Mouse (Mus musculus): ENCODE measurements around the gene Sirt2. TPM values are rescaled to one million over a fixed set of nuclear protein-coding genes. Genes with fewer than 3 reads are reported as not detected.

Gene Sirt2
- total RNA-seq, 2 experiments from 2014 or later, result 156 to 162 TPM

GRCm38 (mm10) chr7:28767462-28767965 lies 979 bp downstream of the Sirt2 start, which contains the start of gene Nfkbib:
Gene Nfkbib, minus strand, starts transcription at chr7:28767512.
- DNase-seq, result no peak

GRCm38 (mm10) chr7:28769414-28769958 lies 3.0 kb downstream of the Sirt2 start:
- DNase-seq, result no peak

- DNase-seq, result no peak
These were observed 3.8 kb downstream of the Sirt2 start for GRCm38 (mm10) chr7:28770309-28770708.

- no peak for DNase-seq
These were observed 5.3 kb downstream of the Sirt2 start for GRCm38 (mm10) chr7:28771867-28772266.

- DNase-seq, result no peak
These were observed 6.6 kb downstream of the Sirt2 start for GRCm38 (mm10) chr7:28773163-28773562.

- peak; percentile 42 to 64 for DNase-seq
These were observed 7.6 kb downstream of the Sirt2 start for GRCm38 (mm10) chr7:28774164-28774563.

- no peak for DNase-seq
These were observed 8.6 kb downstream of the Sirt2 start for GRCm38 (mm10) chr7:28775129-28775528.

GRCm38 (mm10) chr7:28778825-28779224 lies 12.3 kb downstream of the Sirt2 start:
- no peak for DNase-seq

- DNase-seq, result peak; percentile 82 to 87
These were observed 13.6 kb downstream of the Sirt2 start for GRCm38 (mm10) chr7:28780067-28780658.

GRCm38 (mm10) chr7:28780857-28781256 lies 14.3 kb downstream of the Sirt2 start:
- DNase-seq, result no peak

GRCm38 (mm10) chr7:28781261-28781663 lies 14.7 kb downstream of the Sirt2 start:
- DNase-seq, result no peak

GRCm38 (mm10) chr7:28785161-28785560 lies 18.6 kb downstream of the Sirt2 start:
- no peak for DNase-seq

- DNase-seq, result no peak
These were observed 21.3 kb downstream of the Sirt2 start for GRCm38 (mm10) chr7:28787884-28788283.

GRCm38 (mm10) chr7:28788307-28789195 lies 22.0 kb downstream of the Sirt2 start, which contains the start of gene Rinl:
Gene Rinl, plus strand, starts transcription at chr7:28788969.
- DNase-seq, result no peak

GRCm38 (mm10) chr7:28789235-28789634 lies 22.7 kb downstream of the Sirt2 start:
- DNase-seq, result no peak

GRCm38 (mm10) chr7:28790066-28790806 lies 23.7 kb downstream of the Sirt2 start:
- DNase-seq, result no peak

- DNase-seq, result no peak
These were observed 25.2 kb downstream of the Sirt2 start for GRCm38 (mm10) chr7:28791706-28792105.

- no peak for DNase-seq
These were observed 26.1 kb downstream of the Sirt2 start for GRCm38 (mm10) chr7:28792391-28793185.

GRCm38 (mm10) chr7:28793834-28794233 lies 27.3 kb downstream of the Sirt2 start:
- DNase-seq, result no peak

GRCm38 (mm10) chr7:28794496-28794895 lies 28.0 kb downstream of the Sirt2 start:
- DNase-seq, result no peak

GRCm38 (mm10) chr7:28795832-28796231 lies 29.3 kb downstream of the Sirt2 start:
- no peak for DNase-seq

- DNase-seq, result peak; percentile 69
These were observed 30.0 kb downstream of the Sirt2 start for GRCm38 (mm10) chr7:28796562-28796975.
